Mouse (Mus musculus) hindbrain, embryonic 16.5 days (tissue): ENCODE data around the gene Radil. TPM values are rescaled to one million over a fixed set of nuclear protein-coding genes. Genes with fewer than 3 reads are reported as not detected.

Experiments used
- ATAC-seq: fragments of 200-750 bp; cut with Nextera tagmentation; 2 replicates; pipeline ENCODE4 v1.8.0; 2017; ENCODE audit warnings: moderate TSS enrichment, moderate library complexity
- H3K27ac ChIP-seq: fragments of 300-500 bp; sonication (generic); 2 replicates; pipeline ENCODE4 v1.5.1; 2014; ENCODE audit warnings: low read depth, mild to moderate bottlenecking, control low read depth, low read length, moderate library complexity
- H3K27me3 ChIP-seq: fragments of 300-500 bp; sonication (generic); replicated peaks from 2 replicates; pipeline ENCODE4 v1.6.1; 2014; ENCODE audit warnings: low read length; ENCODE audit not compliant: control insufficient read depth, insufficient read depth
- H3K36me3 ChIP-seq: fragments of 300-500 bp; sonication (generic); 2 replicates; pipeline ENCODE4 v1.6.1; 2014; ENCODE audit warnings: mild to moderate bottlenecking, low read length, moderate library complexity, mixed read lengths; ENCODE audit not compliant: control insufficient read depth, insufficient read depth
- H3K4me1 ChIP-seq: fragments of 300-500 bp; sonication (generic); 2 replicates; pipeline ENCODE4 v1.6.1; 2014; ENCODE audit warnings: low read depth, low read length; ENCODE audit not compliant: control insufficient read depth, insufficient read depth
- H3K4me2 ChIP-seq: fragments of 300-500 bp; sonication (generic); 2 replicates; pipeline ENCODE4 v1.6.1; 2014; ENCODE audit warnings: mild to moderate bottlenecking, low read length, control low read depth, moderate library complexity
- H3K4me3 ChIP-seq: fragments of 300-500 bp; sonication (generic); 2 replicates; pipeline ENCODE4 v1.5.1; 2014; ENCODE audit warnings: mild to moderate bottlenecking, low read length, control low read depth, moderate library complexity
- H3K9ac ChIP-seq: fragments of 300-500 bp; sonication (generic); 2 replicates; pipeline ENCODE4 v1.6.1; 2014; ENCODE audit warnings: low read depth, mild to moderate bottlenecking, control low read depth, low read length, moderate library complexity
- H3K9me3 ChIP-seq: fragments of 300-500 bp; sonication (generic); 2 replicates; pipeline ENCODE4 v1.6.1; 2014; ENCODE audit warnings: mild to moderate bottlenecking, low read length, moderate library complexity; ENCODE audit not compliant: control insufficient read depth
- WGBS: fragments of 180-500 bp; shearing (Covaris S2); extraction: QIAGEN DNeasy Blood & Tissue Kit; methylation state at CpG from one replicate; pipeline ENCODE4 v1.1.7; 2014; 5-methylcytosine and 5-hydroxymethylcytosine counted together
- polyA plus RNA-seq: library from polyadenylated mRNA; unstranded; fragments of >200 nt; fragmentation: Nextera tagmentation; extraction: Ambion mirVana; gene quantifications from 2 replicates; pipeline ENCODE4 v1.2.1, GENCODE M21; 2015

Gene Radil
- polyA plus RNA-seq, 1 experiment from 2014 or later, result 24.3 TPM

DNA sequence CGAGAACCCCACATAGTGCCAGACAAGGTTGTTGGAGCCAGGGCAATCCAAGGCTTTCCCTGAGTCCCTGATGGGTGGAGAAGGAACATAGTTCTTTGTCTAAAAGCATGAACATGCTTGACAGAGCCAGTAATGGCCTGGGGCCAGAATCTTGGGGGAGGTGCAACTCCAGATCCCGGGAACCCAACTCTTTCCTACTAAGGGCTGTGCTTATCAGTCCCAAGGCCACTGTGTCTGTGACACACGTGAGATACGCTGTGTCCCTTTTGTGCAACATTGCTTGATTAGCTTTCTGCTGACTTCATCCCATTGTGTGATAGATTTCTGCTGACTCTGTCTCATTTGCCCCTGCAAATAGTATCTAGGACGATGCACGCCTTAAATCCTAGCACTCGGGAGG lies 25.9 kb upstream of the Radil start:
- Histone ChIP-seq H3K4me2 (no peak overlapping the region), H3K4me1 (no peaks in the 10 kb centered on the region), H3K9ac (no peak overlapping the region), H3K27me3 (no peaks in the 10 kb centered on the region), H3K4me3 (no peak overlapping the region), H3K36me3 (peaks cover 10% of the 10 kb centered on the region), H3K27ac (no peak overlapping the region), H3K9me3 (peaks cover 8% of the 10 kb centered on the region)
- ATAC-seq, result no peak
- 78% methylated on average over 7 of the region's 7 CpGs for WGBS

DNA sequence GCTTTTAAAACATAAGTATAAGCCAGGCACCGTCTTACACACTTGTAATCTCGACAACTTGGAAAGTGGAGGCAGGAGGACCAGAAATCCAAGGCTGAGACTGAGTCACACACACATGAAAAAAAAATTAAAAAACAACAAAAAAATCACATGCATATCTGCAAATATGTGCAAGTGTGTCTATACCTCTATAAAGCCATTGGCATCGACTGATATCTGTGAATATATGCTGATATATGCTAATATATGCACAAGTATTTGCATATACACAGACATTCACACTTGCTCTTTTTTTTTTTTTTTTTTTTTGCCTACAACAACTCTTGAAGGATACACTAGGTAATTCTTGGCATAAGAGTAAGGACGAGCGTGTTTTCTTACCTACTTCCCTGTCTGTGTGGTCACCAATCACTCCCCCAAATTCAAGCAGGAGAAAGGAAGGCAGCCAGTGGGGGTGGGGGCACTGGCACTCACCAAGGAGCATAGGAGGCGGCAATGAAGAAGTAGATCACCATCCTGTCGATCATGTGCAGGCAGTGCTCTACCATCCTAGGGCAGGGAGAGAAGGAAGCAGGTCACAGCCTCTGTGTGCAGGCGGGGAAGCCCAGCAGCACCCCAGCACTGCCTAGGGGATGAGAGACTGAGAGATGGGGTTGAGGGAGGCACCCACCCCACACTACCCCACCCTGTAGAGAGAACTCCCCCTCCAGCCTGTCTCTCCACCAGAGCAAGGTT lies 23.6 kb upstream of the Radil start:
- no peak overlapping the region for H3K27ac ChIP-seq
- H3K27me3 ChIP-seq, result no peaks in the 10 kb centered on the region
- no peak overlapping the region for H3K9ac ChIP-seq
- H3K9me3 ChIP-seq, result peaks cover 8% of the 10 kb centered on the region
- no peak overlapping the region for H3K4me3 ChIP-seq
- H3K4me1 ChIP-seq, result no peaks in the 10 kb centered on the region
- ATAC-seq, result no peak
- WGBS, result 67% methylated on average over 8 of the region's 8 CpGs
- peaks cover 10% of the 10 kb centered on the region for H3K36me3 ChIP-seq
- H3K4me2 ChIP-seq, result no peak overlapping the region

DNA sequence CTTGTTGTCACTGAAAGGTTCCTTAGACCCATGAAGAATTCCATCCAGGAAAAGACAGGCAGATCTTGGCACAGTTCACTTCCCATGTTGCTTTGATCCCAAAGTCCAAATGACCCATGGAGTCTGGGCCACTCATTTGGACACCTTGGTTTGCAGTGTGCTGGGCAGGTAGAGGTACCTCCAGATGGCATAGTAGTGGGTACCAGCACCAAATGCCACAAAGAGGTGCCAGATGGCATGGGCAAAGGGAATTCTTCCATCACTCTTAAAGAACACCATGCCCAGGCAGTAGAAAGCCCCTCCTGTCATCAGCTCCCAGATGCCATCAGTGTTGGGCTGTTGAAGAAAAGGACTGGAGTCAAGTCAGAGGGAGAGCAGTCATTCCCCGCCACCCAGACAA lies 13.7 kb upstream of the Radil start:
- ATAC-seq, result no peak
- WGBS, result 94% methylated on average over 1 of the region's 1 CpGs
- H3K4me1 ChIP-seq, result no peaks in the 10 kb centered on the region
- H3K27me3 ChIP-seq, result no peaks in the 10 kb centered on the region
- H3K4me2 ChIP-seq, result no peak overlapping the region
- peaks cover 2% of the 10 kb centered on the region; the same call in 1 of the 2 replicates for H3K9me3 ChIP-seq
- H3K4me3 ChIP-seq, result no peak overlapping the region
- H3K36me3 ChIP-seq, result peaks cover 15% of the 10 kb centered on the region
- no peak overlapping the region for H3K27ac ChIP-seq
- H3K9ac ChIP-seq, result no peak overlapping the region

DNA sequence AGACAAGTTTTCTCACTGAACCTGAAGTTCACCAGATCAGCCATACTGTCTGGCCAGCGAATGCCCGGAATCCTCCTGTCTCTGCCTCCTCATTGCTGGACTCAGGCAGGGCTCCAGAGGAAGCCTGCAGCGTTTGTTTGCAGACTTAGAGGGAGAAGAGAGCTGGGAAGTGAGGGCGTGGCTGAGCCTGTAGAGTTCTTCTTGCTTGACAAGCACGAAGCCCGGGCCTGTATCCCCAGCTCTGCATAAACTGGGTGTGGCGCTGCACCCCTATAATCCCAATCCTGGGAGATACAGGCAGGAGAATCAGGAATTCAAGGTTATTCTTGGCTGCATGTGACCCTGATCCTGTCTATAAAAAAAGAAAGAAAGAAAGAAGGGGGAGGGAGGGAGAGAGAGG lies 9.4 kb upstream of the Radil start:
- Histone ChIP-seq H3K4me3 (no peak overlapping the region), H3K36me3 (0 out of 2 replicates have a peak, but pooled peaks cover 2% of the 10 kb centered on the region), H3K9me3 (no peaks in the 10 kb centered on the region), H3K27me3 (no peaks in the 10 kb centered on the region), H3K27ac (no peak overlapping the region), H3K4me1 (no peaks in the 10 kb centered on the region), H3K9ac (no peak overlapping the region), H3K4me2 (no peak overlapping the region)
- WGBS, result 59% methylated on average over 7 of the region's 7 CpGs
- ATAC-seq, result no peak

DNA sequence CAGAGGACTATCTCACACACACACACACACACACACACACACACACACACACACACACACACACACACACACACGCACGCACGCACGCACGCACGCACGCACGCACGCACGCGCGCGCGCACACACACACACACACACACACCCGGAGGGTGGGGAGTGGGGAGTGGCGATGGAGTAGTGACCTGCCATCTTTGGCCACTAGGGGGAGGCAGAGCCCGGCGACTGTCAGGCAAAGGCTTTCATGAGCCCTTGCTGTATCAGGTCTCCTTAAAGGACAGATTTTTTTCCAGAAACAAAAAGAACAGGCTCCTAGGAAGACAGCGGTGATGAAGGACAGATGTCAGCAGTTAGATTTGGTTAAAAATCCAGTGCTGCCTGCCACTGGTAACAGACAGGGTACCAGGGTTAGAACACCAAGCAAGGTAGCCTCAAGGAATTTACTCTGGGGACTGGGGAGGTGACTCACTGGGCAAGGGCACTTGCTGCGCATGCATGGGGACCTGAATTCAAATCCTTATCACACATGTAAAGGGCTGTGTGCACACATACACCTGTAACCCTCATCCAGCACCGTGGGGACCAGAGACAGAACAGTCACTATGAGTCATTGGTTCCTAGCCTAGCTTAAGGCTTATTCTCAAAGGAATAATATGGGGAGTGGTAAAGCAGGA lies 6.6 kb upstream of the Radil start:
- Histone ChIP-seq H3K4me1 (no peaks in the 10 kb centered on the region), H3K27ac (no peak overlapping the region), H3K9me3 (no peaks in the 10 kb centered on the region), H3K4me2 (peak overlapping the region; percentile 13; the same call in 1 of the 2 replicates), H3K9ac (no peak overlapping the region), H3K36me3 (no peaks in the 10 kb centered on the region), H3K27me3 (no peaks in the 10 kb centered on the region), H3K4me3 (no peak overlapping the region)
- ATAC-seq, result peak; percentile 75
- WGBS, result 19% methylated on average over 17 of the region's 21 CpGs

DNA sequence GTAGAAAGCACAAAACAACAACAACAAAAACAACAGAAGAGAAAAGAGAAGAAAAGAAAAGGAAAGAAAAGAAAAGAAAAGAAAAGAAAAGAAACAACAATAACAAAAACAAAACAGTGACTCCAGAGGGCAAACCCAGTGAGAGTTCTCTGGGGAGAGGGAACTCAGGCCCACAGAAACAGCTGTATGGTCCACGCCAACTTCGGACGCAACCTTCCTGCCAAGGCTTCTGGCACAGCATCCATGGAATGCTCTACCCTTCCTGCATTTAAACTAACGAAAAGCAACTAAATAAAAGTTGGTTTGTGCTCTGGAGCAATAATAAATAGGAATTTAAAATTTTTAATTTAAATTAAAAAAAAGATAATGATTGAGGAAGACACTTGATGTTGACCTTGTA lies 5.8 kb upstream of the Radil start:
- Histone ChIP-seq H3K36me3 (no peaks in the 10 kb centered on the region), H3K9me3 (no peaks in the 10 kb centered on the region), H3K27me3 (no peaks in the 10 kb centered on the region), H3K4me1 (no peaks in the 10 kb centered on the region), H3K27ac (no peak overlapping the region), H3K4me3 (no peak overlapping the region), H3K4me2 (no peak overlapping the region), H3K9ac (no peak overlapping the region)
- WGBS, result 85% methylated on average over 4 of the region's 4 CpGs
- ATAC-seq, result no peak

DNA sequence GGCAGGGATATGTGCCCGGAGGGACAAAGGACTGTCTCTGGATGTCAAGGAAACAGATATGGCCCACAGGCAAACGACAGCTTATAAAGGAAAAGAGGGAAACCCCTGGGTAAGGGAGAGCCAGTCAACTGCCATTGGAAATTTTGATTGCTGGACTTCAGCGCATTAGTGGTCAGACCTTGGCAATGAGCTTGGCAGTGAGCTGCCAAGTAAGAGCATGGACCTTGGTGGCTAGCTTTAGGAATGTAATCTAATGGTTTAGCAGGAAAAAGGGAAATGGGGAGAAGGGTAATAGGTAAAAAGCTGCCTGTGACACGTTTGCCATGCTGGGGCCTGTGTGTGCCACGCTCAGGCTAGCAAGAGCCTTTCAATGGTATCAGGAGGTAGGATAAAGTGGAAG lies 5.0 kb upstream of the Radil start:
- no peak overlapping the region for H3K27ac ChIP-seq
- no peak for ATAC-seq
- no peak overlapping the region for H3K9ac ChIP-seq
- WGBS, result 80% methylated on average over 5 of the region's 5 CpGs
- no peaks in the 10 kb centered on the region for H3K4me1 ChIP-seq
- H3K9me3 ChIP-seq, result no peaks in the 10 kb centered on the region
- H3K4me3 ChIP-seq, result no peak overlapping the region
- H3K4me2 ChIP-seq, result no peak overlapping the region
- H3K36me3 ChIP-seq, result no peaks in the 10 kb centered on the region
- no peaks in the 10 kb centered on the region for H3K27me3 ChIP-seq

DNA sequence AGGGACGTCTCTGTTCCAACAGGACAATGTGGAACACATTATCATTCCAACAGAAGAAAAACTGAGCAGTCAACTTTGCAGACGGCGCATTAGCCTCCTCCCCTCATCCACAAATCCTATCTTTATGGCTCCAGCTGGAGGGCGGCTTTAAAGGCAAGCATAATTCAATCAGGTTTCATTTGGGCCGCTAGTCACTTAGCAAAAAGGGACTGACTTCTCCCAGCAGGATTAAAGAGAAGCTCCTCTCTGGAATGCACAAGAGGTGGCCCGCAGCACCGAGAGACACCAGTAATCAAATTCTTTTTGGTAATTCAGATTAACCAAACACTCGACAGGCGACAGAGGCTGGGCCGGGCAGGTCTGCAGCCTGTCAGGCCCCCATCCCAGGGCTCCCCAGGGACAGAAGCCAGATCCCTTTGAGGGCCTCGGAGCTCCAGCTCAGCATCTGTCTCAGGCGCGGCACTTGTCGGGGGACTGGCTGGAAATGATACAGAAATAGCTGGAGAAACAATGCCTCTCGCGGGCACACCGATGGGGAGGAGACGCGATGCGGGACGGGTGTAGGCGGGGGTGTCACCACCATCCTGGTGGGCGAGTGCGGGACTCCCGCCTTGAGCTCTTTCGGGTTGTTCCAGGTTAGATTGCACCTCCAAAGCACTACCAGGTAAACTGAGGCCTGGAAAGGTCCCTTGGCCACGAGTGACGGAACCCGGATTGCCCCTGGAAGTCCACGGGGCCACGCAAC lies 765 bp downstream of the Radil start:
- Histone ChIP-seq H3K9me3 (no peaks in the 10 kb centered on the region), H3K27me3 (no peaks in the 10 kb centered on the region), H3K9ac (peak overlapping the region; percentile 69), H3K4me3 (peak overlapping the region; percentile 54), H3K27ac (peak overlapping the region; percentile 40), H3K4me1 (peaks cover 6% of the 10 kb centered on the region), H3K4me2 (peak overlapping the region; percentile 78), H3K36me3 (no peaks in the 10 kb centered on the region)
- under 1% methylated on average over 31 of the region's 31 CpGs for WGBS
- ATAC-seq, result peak; percentile 24

DNA sequence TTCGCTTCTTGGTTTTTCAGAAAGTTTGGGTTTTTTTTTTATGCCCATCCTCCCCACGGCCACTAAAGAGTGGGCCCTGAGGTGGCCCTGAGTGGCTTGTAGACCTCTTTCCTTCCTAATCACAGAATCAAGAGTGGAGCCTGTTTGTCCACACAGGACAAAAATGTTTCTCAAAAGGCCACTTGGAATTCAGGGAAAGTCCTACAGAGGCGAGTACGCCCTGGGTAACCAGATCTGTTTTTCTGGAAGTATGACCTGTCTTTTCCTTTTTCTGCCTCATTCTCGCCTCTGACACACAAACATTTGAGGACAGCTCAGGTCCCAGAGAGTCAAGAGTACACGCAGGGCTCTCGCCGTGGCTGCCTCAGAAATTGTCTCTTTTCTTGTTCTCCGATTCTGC lies 1.5 kb downstream of the Radil start:
- Histone ChIP-seq H3K4me2 (peak overlapping the region; percentile 78), H3K9ac (no peak overlapping the region; the same call in 1 of the 2 replicates), H3K9me3 (no peaks in the 10 kb centered on the region), H3K27ac (no peak overlapping the region), H3K36me3 (no peaks in the 10 kb centered on the region), H3K4me1 (peaks cover 6% of the 10 kb centered on the region), H3K27me3 (no peaks in the 10 kb centered on the region), H3K4me3 (peak overlapping the region; percentile 54)
- no peak for ATAC-seq
- WGBS, result 51% methylated on average over 9 of the region's 9 CpGs
